Mouse (Mus musculus) intestine, embryonic 14.5 days (tissue): ENCODE results near the gene Lrrc1. TPM values are rescaled to one million over a fixed set of nuclear protein-coding genes. Genes with fewer than 3 reads are reported as not detected.

Experiments used
- ATAC-seq: fragments of 200-750 bp; cut with Nextera tagmentation; replicated peaks from 2 replicates; pipeline ENCODE4 v1.8.0; 2017; ENCODE audit warnings: low read depth, moderate number of reproducible peaks, moderate TSS enrichment, moderate library complexity; ENCODE audit not compliant: low FRiP score, low TSS enrichment
- DNase-seq: peaks from one replicate; pipeline ENCODE4 v3.0.0-alpha.2; 2018; ENCODE audit warnings: low spot score
- H3K27ac ChIP-seq: fragments of 300-500 bp; sonication (generic); 2 replicates; pipeline ENCODE4 v1.5.1; 2014; ENCODE audit warnings: low read depth, mild to moderate bottlenecking, control low read depth
- H3K27me3 ChIP-seq: fragments of 300-500 bp; sonication (generic); replicated peaks from 2 replicates; pipeline ENCODE4 v1.6.1; 2014; ENCODE audit warnings: low read length, control low read depth; ENCODE audit not compliant: control insufficient read depth, insufficient read depth
- H3K36me3 ChIP-seq: fragments of 300-500 bp; sonication (generic); 2 replicates; pipeline ENCODE4 v1.6.1; 2014; ENCODE audit warnings: low read length, control low read depth; ENCODE audit not compliant: control insufficient read depth, insufficient read depth
- H3K4me1 ChIP-seq: fragments of 300-500 bp; sonication (generic); replicated peaks from 2 replicates; pipeline ENCODE4 v1.6.1; 2014; ENCODE audit warnings: low read length, control low read depth, mixed read lengths; ENCODE audit not compliant: control insufficient read depth, insufficient read depth
- H3K4me2 ChIP-seq: fragments of 300-500 bp; sonication (generic); 2 replicates; pipeline ENCODE4 v1.6.1; 2014; ENCODE audit warnings: low read length
- H3K4me3 ChIP-seq: fragments of 300-500 bp; sonication (generic); 2 replicates; pipeline ENCODE4 v1.5.1; 2014; ENCODE audit warnings: low read depth, low read length, control low read depth, mixed read lengths
- H3K9ac ChIP-seq: fragments of 300-500 bp; sonication (generic); 2 replicates; pipeline ENCODE4 v1.6.1; 2014; ENCODE audit warnings: mild to moderate bottlenecking, low read length
- H3K9me3 ChIP-seq: fragments of 300-500 bp; sonication (generic); 2 replicates; pipeline ENCODE4 v1.6.1; 2016; ENCODE audit warnings: low read length, control low read depth; ENCODE audit not compliant: control insufficient read depth
- WGBS: fragments of 180-500 bp; shearing (Covaris S2); extraction: QIAGEN DNeasy Blood & Tissue Kit; methylation state at CpG from one replicate; pipeline ENCODE4 v1.1.7; 2014; 5-methylcytosine and 5-hydroxymethylcytosine counted together
- polyA plus RNA-seq: library from polyadenylated mRNA; unstranded; fragments of >200 nt; fragmentation: Nextera tagmentation; extraction: Ambion mirVana; gene quantifications from 2 replicates; pipeline ENCODE4 v1.2.1, GENCODE M21; 2014

The Lrrc1 gene
- polyA plus RNA-seq, 1 experiment from 2014 or later: 14.2 TPM

- no peaks in the 10 kb centered on the region for H3K27me3 ChIP-seq
- no peaks in the 10 kb centered on the region for H3K9me3 ChIP-seq
- no peak overlapping the region for H3K27ac ChIP-seq
- DNase-seq: no peak
- no peak overlapping the region for H3K4me2 ChIP-seq
- no peak for ATAC-seq
- H3K4me3 ChIP-seq: no peak overlapping the region
- H3K9ac ChIP-seq: no peak overlapping the region
- no peaks in the 10 kb centered on the region for H3K36me3 ChIP-seq
- H3K4me1 ChIP-seq: no peaks in the 10 kb centered on the region
- 83% methylated on average over 6 of the region's 6 CpGs for WGBS
Measured at GRCm38 (mm10) chr9:77403961-77404360, 140.7 kb downstream of the Lrrc1 start.

- H3K27me3 ChIP-seq: no peaks in the 10 kb centered on the region
- ATAC-seq (no peak), DNase-seq (no peak)
- H3K4me3 ChIP-seq: no peak overlapping the region
- H3K36me3 ChIP-seq: no peaks in the 10 kb centered on the region
- WGBS: 100% methylated on average over 1 of the region's 1 CpGs
- no peaks in the 10 kb centered on the region for H3K9me3 ChIP-seq
- no peaks in the 10 kb centered on the region for H3K4me1 ChIP-seq
- H3K4me2 ChIP-seq: no peak overlapping the region
- H3K9ac ChIP-seq: no peak overlapping the region
- no peak overlapping the region for H3K27ac ChIP-seq
Measured at GRCm38 (mm10) chr9:77402971-77403370, 141.7 kb downstream of the Lrrc1 start.

GRCm38 (mm10) chr9:77399801-77400200 is 144.9 kb downstream of the Lrrc1 start:
- H3K4me3 ChIP-seq: no peak overlapping the region
- no peak overlapping the region for H3K9ac ChIP-seq
- no peaks in the 10 kb centered on the region for H3K9me3 ChIP-seq
- DNase-seq: no peak
- no peak overlapping the region for H3K4me2 ChIP-seq
- no peak for ATAC-seq
- H3K27me3 ChIP-seq: no peaks in the 10 kb centered on the region
- WGBS: 89% methylated on average over 5 of the region's 5 CpGs
- no peak overlapping the region for H3K27ac ChIP-seq
- no peaks in the 10 kb centered on the region for H3K4me1 ChIP-seq
- no peaks in the 10 kb centered on the region for H3K36me3 ChIP-seq

- ATAC-seq (no peak), DNase-seq (no peak)
- Histone ChIP-seq H3K27ac (no peak overlapping the region), H3K4me1 (no peaks in the 10 kb centered on the region), H3K9me3 (no peaks in the 10 kb centered on the region), H3K4me3 (no peak overlapping the region), H3K27me3 (no peaks in the 10 kb centered on the region), H3K9ac (no peak overlapping the region), H3K36me3 (no peaks in the 10 kb centered on the region), H3K4me2 (no peak overlapping the region)
- WGBS: 74% methylated on average over 13 of the region's 13 CpGs
Measured at GRCm38 (mm10) chr9:77398856-77399631, 145.6 kb downstream of the Lrrc1 start.

- Histone ChIP-seq H3K4me3 (no peak overlapping the region), H3K36me3 (no peaks in the 10 kb centered on the region), H3K9me3 (no peaks in the 10 kb centered on the region), H3K4me2 (no peak overlapping the region), H3K9ac (no peak overlapping the region), H3K27me3 (no peaks in the 10 kb centered on the region), H3K4me1 (no peaks in the 10 kb centered on the region), H3K27ac (no peak overlapping the region)
- DNase-seq (no peak), ATAC-seq (no peak)
- WGBS: 25% methylated on average over 4 of the region's 4 CpGs
Measured at GRCm38 (mm10) chr9:77397027-77397426, 147.6 kb downstream of the Lrrc1 start.

- H3K4me3 ChIP-seq: no peak overlapping the region
- no peaks in the 10 kb centered on the region for H3K36me3 ChIP-seq
- no peak overlapping the region for H3K27ac ChIP-seq
- WGBS: 93% methylated on average over 10 of the region's 10 CpGs
- no peaks in the 10 kb centered on the region for H3K9me3 ChIP-seq
- ATAC-seq (no peak), DNase-seq (no peak)
- no peak overlapping the region for H3K9ac ChIP-seq
- H3K4me2 ChIP-seq: no peak overlapping the region
- H3K27me3 ChIP-seq: no peaks in the 10 kb centered on the region
- no peaks in the 10 kb centered on the region for H3K4me1 ChIP-seq
Measured at GRCm38 (mm10) chr9:77391248-77391647, 153.4 kb downstream of the Lrrc1 start.

GRCm38 (mm10) chr9:77388956-77389355 is 155.7 kb downstream of the Lrrc1 start:
- Histone ChIP-seq H3K36me3 (no peaks in the 10 kb centered on the region), H3K4me3 (no peak overlapping the region), H3K9me3 (no peaks in the 10 kb centered on the region), H3K9ac (no peak overlapping the region), H3K4me2 (no peak overlapping the region), H3K27me3 (no peaks in the 10 kb centered on the region), H3K27ac (no peak overlapping the region), H3K4me1 (no peaks in the 10 kb centered on the region)
- 79% methylated on average over 8 of the region's 8 CpGs for WGBS
- peak; percentile 39 for DNase-seq
- ATAC-seq: no peak

- Histone ChIP-seq H3K27me3 (no peaks in the 10 kb centered on the region), H3K27ac (no peak overlapping the region), H3K36me3 (no peaks in the 10 kb centered on the region), H3K4me3 (no peak overlapping the region), H3K4me1 (peaks cover 6% of the 10 kb centered on the region; the same call in 1 of the 2 replicates), H3K9me3 (no peaks in the 10 kb centered on the region), H3K4me2 (no peak overlapping the region), H3K9ac (no peak overlapping the region)
- DNase-seq (peak; percentile 49), ATAC-seq (no peak)
- WGBS: 36% methylated on average over 1 of the region's 1 CpGs
Measured at GRCm38 (mm10) chr9:77386751-77387150, 157.9 kb downstream of the Lrrc1 start.

GRCm38 (mm10) chr9:77385611-77386010 is 159.1 kb downstream of the Lrrc1 start:
- no peak overlapping the region for H3K27ac ChIP-seq
- H3K36me3 ChIP-seq: no peaks in the 10 kb centered on the region
- no peak overlapping the region for H3K4me3 ChIP-seq
- no peak overlapping the region for H3K9ac ChIP-seq
- H3K27me3 ChIP-seq: no peaks in the 10 kb centered on the region
- no peak for ATAC-seq
- DNase-seq: peak; percentile 50
- 73% methylated on average over 12 of the region's 12 CpGs for WGBS
- no peaks in the 10 kb centered on the region for H3K9me3 ChIP-seq
- H3K4me1 ChIP-seq: peaks cover 6% of the 10 kb centered on the region; the same call in 1 of the 2 replicates
- no peak overlapping the region for H3K4me2 ChIP-seq
